Mouse (Mus musculus): Measurements from ENCODE around the gene Dab2ip. TPM values are rescaled to one million over a fixed set of nuclear protein-coding genes. Genes with fewer than 3 reads are reported as not detected.
A peak's percentile ranks its signal among the peaks of the same experiment; 100 is the strongest.

Gene Dab2ip
- total and polyA plus RNA-seq, 3 experiments, result 4.0 to 9.9 TPM; not detected in 1

DNA sequence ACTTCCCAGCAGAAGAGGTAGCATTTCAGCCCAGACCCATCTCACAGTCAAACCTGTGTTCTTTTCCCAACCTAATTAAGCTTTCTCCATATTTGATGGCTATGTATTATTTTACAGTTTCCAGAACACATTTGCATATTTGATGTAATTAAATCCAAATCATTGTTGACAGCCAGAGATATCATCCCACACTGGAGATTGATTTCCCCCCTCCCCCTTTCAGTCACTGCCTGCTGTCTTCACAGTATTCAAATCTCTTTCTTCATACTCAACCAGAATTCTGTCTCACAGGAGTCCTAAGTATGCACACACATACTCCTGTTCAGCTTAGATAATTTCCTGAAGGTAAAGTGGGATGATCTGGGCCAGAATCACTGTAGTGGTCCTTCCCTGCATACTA is 202.8 kb downstream of the Dab2ip start:
- no peaks in the 10 kb centered on the region for H3K27me3 ChIP-seq (ENCODE audit: control insufficient read depth in 1 of 2, insufficient read depth in 2 of 2, low read length in 2 of 2)
- no peak overlapping the region for H3K27ac ChIP-seq (ENCODE audit: control insufficient read depth, low read depth, low read length)
- H3K4me3 ChIP-seq (ENCODE audit: control insufficient read depth in 1 of 2, insufficient read depth in 1 of 2, low read depth in 2 of 2, low read length in 2 of 2), result no peak overlapping the region
- no peaks in the 10 kb centered on the region for H3K36me3 ChIP-seq (ENCODE audit: control insufficient read depth in 1 of 2, insufficient read depth in 2 of 2, low read length in 2 of 2)
- no peaks in the 10 kb centered on the region for H3K9me3 ChIP-seq (replicated peaks; ENCODE audit: insufficient read depth, low read length)
- no peaks in the 10 kb centered on the region for H3K79me2 ChIP-seq (ENCODE audit: control insufficient read depth, insufficient read depth, low read length, poor library complexity)
- TF ChIP-seq ZMIZ1 (IDR thresholded peaks at IDR 0.05; ENCODE audit: low read depth, low read length) (no peak), HCFC1 (IDR thresholded peaks at IDR 0.05; ENCODE audit: low read depth, low read length) (no peak), MAZ (IDR thresholded peaks at IDR 0.05; ENCODE audit: low read depth, low read length) (no peak), EP300 (IDR thresholded peaks at IDR 0.05; ENCODE audit: low read depth in 1 of 2, low read length in 2 of 2) (no peak), USF2 (IDR thresholded peaks at IDR 0.05; ENCODE audit: borderline replicate concordance in 1 of 2, insufficient read depth in 1 of 2, low read depth in 1 of 2, low read length in 2 of 2) (no peak), ETS1 (IDR thresholded peaks at IDR 0.05; ENCODE audit: low read depth, low read length) (no peak), CHD1 (IDR thresholded peaks at IDR 0.05; ENCODE audit: low read depth, low read length) (no peak)
- H3K9ac ChIP-seq (ENCODE audit: control insufficient read depth, low read depth, low read length, poor library complexity, severe bottlenecking), result no peak overlapping the region
- H3K4me1 ChIP-seq (ENCODE audit: control insufficient read depth in 1 of 2, insufficient read depth in 2 of 2, low read length in 2 of 2), result peaks cover 0 to 3% of the 10 kb centered on the region in 2 experiments; a peak in 1 of 4 replicates
- DNase-seq (ENCODE audit: low read depth, low spot score), result no peak

DNA sequence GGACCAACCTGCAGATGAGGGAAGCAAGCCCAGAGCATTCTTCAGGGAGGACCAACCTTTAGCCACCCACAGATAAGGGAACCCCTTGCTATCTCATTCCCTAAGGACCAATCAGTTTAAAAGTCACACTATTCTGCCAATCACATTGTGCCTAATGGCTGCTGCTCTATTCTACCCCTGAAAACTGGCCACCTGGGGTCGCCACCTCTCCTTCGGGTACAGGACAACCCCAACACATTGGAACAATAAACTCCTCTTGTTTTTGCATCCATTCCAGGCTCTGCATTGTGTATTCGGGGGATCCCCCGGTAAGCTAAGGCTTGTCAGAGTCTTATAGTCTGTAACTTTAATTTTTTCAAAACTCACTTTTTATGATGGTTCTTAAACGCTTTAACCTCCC is 203.4 kb downstream of the Dab2ip start:
- H3K9me3 ChIP-seq (replicated peaks; ENCODE audit: insufficient read depth, low read length), result no peaks in the 10 kb centered on the region
- no peaks in the 10 kb centered on the region for H3K27me3 ChIP-seq (ENCODE audit: control insufficient read depth in 1 of 2, insufficient read depth in 2 of 2, low read length in 2 of 2)
- TF ChIP-seq ZC3H11A (IDR thresholded peaks at IDR 0.05; ENCODE audit: low read depth, low read length) (peak; percentile 47), BHLHE40 (IDR thresholded peaks at IDR 0.05; ENCODE audit: borderline replicate concordance, low read depth, low read length) (no peak), RCOR1 (IDR thresholded peaks at IDR 0.05; ENCODE audit: low read depth, low read length) (no peak), RAD21 (IDR thresholded peaks at IDR 0.05; ENCODE audit: low read depth, low read length) (peak; percentile 44), SMC3 (IDR thresholded peaks at IDR 0.05; ENCODE audit: low read depth, low read length) (peak; percentile 70), CTCF (IDR thresholded peaks at IDR 0.05 in 2 of 3, conservative IDR thresholded peaks at IDR 0.05 in 1 of 3; ENCODE audit: control insufficient read depth in 1 of 3, insufficient read depth in 1 of 3, low read depth in 2 of 3, low read length in 3 of 3, poor library complexity in 1 of 3, severe bottlenecking in 1 of 3) (peak in 2 of 3 experiments; percentile 43 to 52; a peak in 4 of 6 replicates)
- H3K4me1 ChIP-seq (ENCODE audit: control insufficient read depth in 1 of 2, insufficient read depth in 2 of 2, low read length in 2 of 2), result no peaks in the 10 kb centered on the region
- no peak overlapping the region for H3K4me3 ChIP-seq (ENCODE audit: control insufficient read depth in 1 of 2, insufficient read depth in 1 of 2, low read depth in 2 of 2, low read length in 2 of 2)
- H3K79me2 ChIP-seq (ENCODE audit: control insufficient read depth, insufficient read depth, low read length, poor library complexity), result no peaks in the 10 kb centered on the region
- H3K27ac ChIP-seq (ENCODE audit: control insufficient read depth, low read depth, low read length), result no peak overlapping the region
- no peak overlapping the region for H3K9ac ChIP-seq (ENCODE audit: control insufficient read depth, low read depth, low read length, poor library complexity, severe bottlenecking)
- no peaks in the 10 kb centered on the region for H3K36me3 ChIP-seq (ENCODE audit: control insufficient read depth in 1 of 2, insufficient read depth in 2 of 2, low read length in 2 of 2)
- peak; percentile 28 for DNase-seq (ENCODE audit: low read depth, low spot score)

DNA sequence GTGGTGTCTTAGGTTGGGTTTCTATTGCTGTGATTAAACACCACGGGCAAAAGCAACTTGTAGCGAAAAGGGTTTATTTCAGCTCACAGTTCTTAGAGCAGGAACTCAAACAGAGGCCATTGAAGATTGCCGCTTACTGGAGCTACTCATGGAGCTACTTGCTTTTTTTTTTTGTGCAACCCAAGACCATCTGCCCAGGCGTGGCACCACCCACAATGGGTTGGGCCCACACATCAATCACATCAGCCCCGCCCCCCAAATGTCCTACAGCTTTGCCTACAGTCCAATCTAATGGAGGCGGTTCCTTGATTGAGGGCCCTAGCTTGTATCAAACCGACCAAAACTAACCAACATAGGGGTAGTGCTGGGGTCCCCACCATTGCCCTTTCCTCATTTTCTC is 205.8 kb downstream of the Dab2ip start:
- no peaks in the 10 kb centered on the region for H3K27me3 ChIP-seq (ENCODE audit: control insufficient read depth in 1 of 2, insufficient read depth in 2 of 2, low read length in 2 of 2)
- H3K4me3 ChIP-seq (ENCODE audit: control insufficient read depth in 1 of 2, insufficient read depth in 1 of 2, low read depth in 2 of 2, low read length in 2 of 2), result no peak overlapping the region
- no peak overlapping the region for H3K9ac ChIP-seq (ENCODE audit: control insufficient read depth, low read depth, low read length, poor library complexity, severe bottlenecking)
- no peaks in the 10 kb centered on the region for H3K36me3 ChIP-seq (ENCODE audit: control insufficient read depth in 1 of 2, insufficient read depth in 2 of 2, low read length in 2 of 2)
- no peak overlapping the region for H3K27ac ChIP-seq (ENCODE audit: control insufficient read depth, low read depth, low read length)
- no peaks in the 10 kb centered on the region for H3K9me3 ChIP-seq (replicated peaks; ENCODE audit: insufficient read depth, low read length)
- no peak for DNase-seq (ENCODE audit: low read depth, low spot score)
- no peak for TF ChIP-seq CHD1 (IDR thresholded peaks at IDR 0.05; ENCODE audit: low read depth, low read length)
- no peak for TF ChIP-seq MAFK (IDR thresholded peaks at IDR 0.05; ENCODE audit: borderline replicate concordance, low read depth, low read length)
- no peak for TF ChIP-seq NRF1 (IDR thresholded peaks at IDR 0.05; ENCODE audit: insufficient read depth, low read depth, low read length, poor library complexity, severe bottlenecking)
- no peak for TF ChIP-seq EP300 (IDR thresholded peaks at IDR 0.05; ENCODE audit: low read depth in 1 of 2, low read length in 2 of 2)
- no peak for TF ChIP-seq ETS1 (IDR thresholded peaks at IDR 0.05; ENCODE audit: low read depth, low read length)
- no peak for TF ChIP-seq GATA1 (IDR thresholded peaks at IDR 0.05; ENCODE audit: low read depth, low read length)
- no peak for TF ChIP-seq MXI1 (IDR thresholded peaks at IDR 0.05; ENCODE audit: low read depth, low read length)
- no peak for TF ChIP-seq ZNF384 (IDR thresholded peaks at IDR 0.05; ENCODE audit: low read depth, low read length)
- no peak for TF ChIP-seq HCFC1 (IDR thresholded peaks at IDR 0.05; ENCODE audit: low read depth, low read length)
- TF ChIP-seq POLR2AphosphoS2 (IDR thresholded peaks at IDR 0.05; ENCODE audit: low read length), result no peak
- TF ChIP-seq TAL1 (IDR thresholded peaks at IDR 0.05; ENCODE audit: low read length), result no peak
- TF ChIP-seq GABPA (IDR thresholded peaks at IDR 0.05; ENCODE audit: low read depth, low read length), result no peak
- no peak for TF ChIP-seq MAX (IDR thresholded peaks at IDR 0.05; ENCODE audit: low read length)
- TF ChIP-seq MAZ (IDR thresholded peaks at IDR 0.05; ENCODE audit: low read depth, low read length), result no peak
- no peak for TF ChIP-seq KAT2A (conservative IDR thresholded peaks at IDR 0.05; ENCODE audit: low read depth, low read length)
- TF ChIP-seq BHLHE40 (IDR thresholded peaks at IDR 0.05; ENCODE audit: borderline replicate concordance, low read depth, low read length), result no peak
- no peak for TF ChIP-seq E2F4 (IDR thresholded peaks at IDR 0.05; ENCODE audit: borderline replicate concordance, low read depth, low read length)
- TF ChIP-seq MEF2A (IDR thresholded peaks at IDR 0.05; ENCODE audit: extremely low read depth, insufficient replicate concordance, low read depth, low read length, poor library complexity, severe bottlenecking), result no peak
- no peaks in the 10 kb centered on the region for H3K4me1 ChIP-seq (ENCODE audit: control insufficient read depth in 1 of 2, insufficient read depth in 2 of 2, low read length in 2 of 2)
- H3K79me2 ChIP-seq (ENCODE audit: control insufficient read depth, insufficient read depth, low read length, poor library complexity), result no peaks in the 10 kb centered on the region
